Mouse (Mus musculus): ENCODE results near the gene Mthfr.

- TF ChIP-seq CTCF (IDR thresholded peaks at IDR 0.05; ENCODE audit: low read depth, low read length) (no peak), POLR2A (IDR thresholded peaks at IDR 0.05; ENCODE audit: extremely low read depth, insufficient read depth, low read length) (no peak)
Observed at GRCm38 (mm10) chr4:148044113-148044512, 5.2 kb downstream of the Mthfr start.
